Comparison of ENCODE assay signal across 8 mouse cellular contexts in the genomic region with DNA sequence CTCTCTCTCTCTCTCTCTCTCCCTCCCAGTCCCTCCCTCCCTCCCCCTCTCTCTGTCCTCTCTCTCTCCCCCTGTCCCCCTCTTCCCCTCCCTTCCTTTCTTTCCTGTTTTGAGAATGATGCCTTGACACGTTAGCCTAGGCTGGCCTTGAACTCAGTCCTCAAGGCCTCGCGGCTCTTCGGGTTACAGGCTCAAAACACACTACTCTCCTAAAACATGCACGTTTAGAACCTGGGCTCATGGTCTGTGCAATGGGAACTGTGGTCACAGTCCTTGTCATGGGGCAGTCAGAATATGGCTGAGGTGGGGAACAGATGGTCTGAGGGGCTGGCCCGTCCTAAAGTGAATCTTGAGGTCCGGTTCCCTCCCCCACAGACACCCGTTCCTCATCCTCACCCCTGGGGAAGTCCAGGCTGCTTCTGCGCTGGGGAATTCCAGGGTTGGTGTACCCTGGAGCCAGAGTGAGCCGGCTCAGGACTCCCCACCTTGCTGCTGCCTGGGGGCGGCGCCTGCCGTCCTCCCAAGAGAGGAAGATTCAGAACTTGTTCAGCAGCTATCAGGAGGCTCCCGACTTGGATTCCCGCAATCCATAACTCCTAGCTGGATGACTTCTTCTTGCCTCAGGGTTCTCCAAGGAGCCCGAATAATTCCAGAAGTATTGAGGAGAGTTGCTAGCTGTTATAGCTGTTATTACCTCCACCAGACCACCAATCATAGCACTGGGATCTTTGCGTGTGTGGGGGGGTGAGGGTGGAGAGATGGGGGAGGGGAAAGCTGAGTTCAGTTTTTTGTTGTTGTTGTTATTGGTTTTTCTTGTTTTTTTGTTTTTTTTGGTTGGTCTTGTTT. TPM values are rescaled to one million over a fixed set of nuclear protein-coding genes. Genes with fewer than 3 reads are reported as not detected.
DNase-seq lines count a peak whose midpoint lies in the region; ATAC-seq and TF ChIP-seq lines count a peak whose summit lies in the region.

No protein-coding gene starts in this region.

- H3K36me3 ChIP-seq in thymus, adult 2 months (ENCODE audit: control insufficient read depth, insufficient read depth, low read length), result peaks cover 3% of the 10 kb centered on the region; the same call in 1 of the 2 replicates
- H3K36me3 ChIP-seq in kidney, embryonic 15.5 days, result no peaks in the 10 kb centered on the region
- no peaks in the 10 kb centered on the region for H3K36me3 ChIP-seq in stomach, embryonic 14.5 days (ENCODE audit: control insufficient read depth, insufficient read depth, low read length)

- TF ChIP-seq CTCF in thymus, adult 2 months (IDR thresholded peaks at IDR 0.05; ENCODE audit: borderline replicate concordance, control insufficient read depth, extremely low read depth, insufficient read depth, low read length, poor library complexity), result no peak
- no peak for TF ChIP-seq CTCF in cerebellum, adult 2 months (IDR thresholded peaks at IDR 0.05; ENCODE audit: borderline replicate concordance, insufficient read depth, low read depth, low read length)

- peak; percentile 22 for DNase-seq in embryo, embryonic 9.5 days (ENCODE audit: extremely low spot score)
- DNase-seq in embryo, embryonic 10.5 days (ENCODE audit: low spot score), result no peak
- DNase-seq in thymus, adult 2 months, result peak; percentile 27
- DNase-seq in thymus, postnatal 0 days (ENCODE audit: low spot score), result no peak
- no peak for DNase-seq in right cerebral cortex, adult 18-20 months
- no peak for DNase-seq in cerebellum, adult 2 months

- no peak for TF ChIP-seq POLR2A in thymus, adult 2 months (IDR thresholded peaks at IDR 0.05; ENCODE audit: control insufficient read depth, extremely low read depth, insufficient read depth, low read length, poor library complexity)
- TF ChIP-seq POLR2A in cerebellum, adult 2 months (IDR thresholded peaks at IDR 0.05; ENCODE audit: borderline replicate concordance, insufficient read depth, low read length), result no peak

- WGBS in thymus, adult 2 months, result 7% methylated on average over 17 of the region's 17 CpGs
- 4% methylated on average over 17 of the region's 17 CpGs for WGBS in kidney, embryonic 15.5 days
- 4% methylated on average over 17 of the region's 17 CpGs for WGBS in stomach, embryonic 14.5 days
- WGBS in cerebellum, adult 2 months, result 7% methylated on average over 17 of the region's 17 CpGs

- H3K4me3 ChIP-seq in thymus, adult 2 months (ENCODE audit: control insufficient read depth, insufficient read depth, low read length), result peak overlapping the region; percentile 86
- peak overlapping the region; percentile 47 for H3K4me3 ChIP-seq in kidney, embryonic 15.5 days (replicated peaks)
- peak overlapping the region; percentile 40 for H3K4me3 ChIP-seq in stomach, embryonic 14.5 days (ENCODE audit: low read depth, low read length)
- H3K4me3 ChIP-seq in cerebellum, adult 2 months (replicated peaks; ENCODE audit: insufficient read depth, low read depth, low read length), result no peak overlapping the region

- no peak for ATAC-seq in kidney, embryonic 15.5 days (replicated peaks; ENCODE audit: low FRiP score)
- no peak for ATAC-seq in stomach, embryonic 14.5 days (ENCODE audit: insufficient number of reproducible peaks, insufficient read depth, low FRiP score, low read depth)

- peaks cover 31% of the 10 kb centered on the region for H3K4me1 ChIP-seq in thymus, adult 2 months (replicated peaks; ENCODE audit: control insufficient read depth, insufficient read depth, low read length)
- H3K4me1 ChIP-seq in kidney, embryonic 15.5 days, result peaks cover 36% of the 10 kb centered on the region
- peaks cover 14% of the 10 kb centered on the region for H3K4me1 ChIP-seq in stomach, embryonic 14.5 days (ENCODE audit: control insufficient read depth, insufficient read depth, low read length)
- H3K4me1 ChIP-seq in cerebellum, adult 2 months (ENCODE audit: control insufficient read depth, insufficient read depth, low read length), result no peaks in the 10 kb centered on the region

- H3K9ac ChIP-seq in kidney, embryonic 15.5 days, result no peak overlapping the region
- no peak overlapping the region for H3K9ac ChIP-seq in stomach, embryonic 14.5 days (replicated peaks; ENCODE audit: low read depth, low read length)

- H3K4me2 ChIP-seq in kidney, embryonic 15.5 days, result peak overlapping the region; percentile 78
- peak overlapping the region; percentile 59 for H3K4me2 ChIP-seq in stomach, embryonic 14.5 days (replicated peaks; ENCODE audit: low read depth, low read length)

- H3K9me3 ChIP-seq in kidney, embryonic 15.5 days (replicated peaks), result no peaks in the 10 kb centered on the region
- H3K9me3 ChIP-seq in stomach, embryonic 14.5 days (ENCODE audit: control insufficient read depth, low read depth, low read length), result no peaks in the 10 kb centered on the region

- no peaks in the 10 kb centered on the region for H3K27me3 ChIP-seq in thymus, adult 2 months (ENCODE audit: control insufficient read depth, insufficient read depth, low read length)
- H3K27me3 ChIP-seq in kidney, embryonic 15.5 days, result peaks cover 40% of the 10 kb centered on the region
- peaks cover 15% of the 10 kb centered on the region; the same call in 1 of the 2 replicates for H3K27me3 ChIP-seq in stomach, embryonic 14.5 days (ENCODE audit: control insufficient read depth, insufficient read depth, low read length)
- peaks cover 2% of the 10 kb centered on the region; the same call in 1 of the 2 replicates for H3K27me3 ChIP-seq in cerebellum, adult 2 months (ENCODE audit: control insufficient read depth, insufficient read depth, low read length)

- H3K27ac ChIP-seq in thymus, adult 2 months (ENCODE audit: control insufficient read depth, insufficient read depth, low read length), result peak overlapping the region; percentile 21; the same call in 1 of the 2 replicates
- no peak overlapping the region for H3K27ac ChIP-seq in kidney, embryonic 15.5 days
- H3K27ac ChIP-seq in stomach, embryonic 14.5 days (ENCODE audit: low read length), result no peak overlapping the region
- H3K27ac ChIP-seq in cerebellum, adult 2 months (ENCODE audit: insufficient read depth, low read length), result no peak overlapping the region

RNA-seq across cellular contexts. Expression of a gene that starts 0.8 kb away (rescaled TPM):
- 78.1 and 90.8 TPM in 2 replicates for polyA plus RNA-seq in thymus, adult 2 months (2012; rRNA removed)
- polyA plus RNA-seq in thymus, postnatal 0 days (2015; fragmentation: Nextera tagmentation; extraction: Ambion mirVana), result 64.8 and 64.9 TPM in 2 replicates
- polyA plus RNA-seq in kidney, embryonic 15.5 days (2015; fragmentation: Nextera tagmentation; extraction: Ambion mirVana), result 10.8 and 13.7 TPM in 2 replicates
- polyA plus RNA-seq in stomach, embryonic 14.5 days (2014; fragmentation: Nextera tagmentation; extraction: Ambion mirVana), result 10.6 and 12.5 TPM in 2 replicates
- polyA plus RNA-seq in cerebellum, adult 2 months (2012; rRNA removed), result 1.4 and 1.6 TPM in 2 replicates

RNA-seq across cellular contexts. Expression of a gene that starts 12.6 kb away (rescaled TPM):
- polyA plus RNA-seq in thymus, adult 2 months (2012; rRNA removed), result 0.26 and 0.71 TPM in 2 replicates
- polyA plus RNA-seq in thymus, postnatal 0 days (2015; fragmentation: Nextera tagmentation; extraction: Ambion mirVana), result 0.31 and 0.48 TPM in 2 replicates
- polyA plus RNA-seq in kidney, embryonic 15.5 days (2015; fragmentation: Nextera tagmentation; extraction: Ambion mirVana), result 2.0 and 2.7 TPM in 2 replicates
- polyA plus RNA-seq in stomach, embryonic 14.5 days (2014; fragmentation: Nextera tagmentation; extraction: Ambion mirVana), result 0.84 and 1.0 TPM in 2 replicates
- polyA plus RNA-seq in cerebellum, adult 2 months (2012; rRNA removed), result 0.32 and 0.65 TPM in 2 replicates

RNA-seq across cellular contexts. Expression of a gene that starts 14.0 kb away (rescaled TPM):
- polyA plus RNA-seq in thymus, adult 2 months (2012; rRNA removed), result 125 and 140 TPM in 2 replicates
- 116 and 130 TPM in 2 replicates for polyA plus RNA-seq in thymus, postnatal 0 days (2015; fragmentation: Nextera tagmentation; extraction: Ambion mirVana)
- polyA plus RNA-seq in kidney, embryonic 15.5 days (2015; fragmentation: Nextera tagmentation; extraction: Ambion mirVana), result 140 and 143 TPM in 2 replicates
- 136 and 150 TPM in 2 replicates for polyA plus RNA-seq in stomach, embryonic 14.5 days (2014; fragmentation: Nextera tagmentation; extraction: Ambion mirVana)
- polyA plus RNA-seq in cerebellum, adult 2 months (2012; rRNA removed), result 135 and 139 TPM in 2 replicates

RNA-seq across cellular contexts. Expression of a gene that starts 15.3 kb away (rescaled TPM):
- polyA plus RNA-seq in thymus, adult 2 months (2012; rRNA removed), result 0.63 and 1.0 TPM in 2 replicates
- 0.14 and 0.33 TPM in 2 replicates for polyA plus RNA-seq in thymus, postnatal 0 days (2015; fragmentation: Nextera tagmentation; extraction: Ambion mirVana)
- 0.18 and 0.38 TPM in 2 replicates for polyA plus RNA-seq in kidney, embryonic 15.5 days (2015; fragmentation: Nextera tagmentation; extraction: Ambion mirVana)
- 0.18 TPM in 1 of 2 replicates, not detected in the other for polyA plus RNA-seq in stomach, embryonic 14.5 days (2014; fragmentation: Nextera tagmentation; extraction: Ambion mirVana)
- 1.6 and 2.5 TPM in 2 replicates for polyA plus RNA-seq in cerebellum, adult 2 months (2012; rRNA removed)

RNA-seq across cellular contexts. Expression of a gene that starts 40.0 kb away (rescaled TPM):
- polyA plus RNA-seq in thymus, adult 2 months (2012; rRNA removed), result 11.0 and 11.2 TPM in 2 replicates
- 12.1 and 12.7 TPM in 2 replicates for polyA plus RNA-seq in thymus, postnatal 0 days (2015; fragmentation: Nextera tagmentation; extraction: Ambion mirVana)
- polyA plus RNA-seq in kidney, embryonic 15.5 days (2015; fragmentation: Nextera tagmentation; extraction: Ambion mirVana), result 29.8 and 32.7 TPM in 2 replicates
- 48.6 and 52.3 TPM in 2 replicates for polyA plus RNA-seq in stomach, embryonic 14.5 days (2014; fragmentation: Nextera tagmentation; extraction: Ambion mirVana)
- 1.8 and 1.9 TPM in 2 replicates for polyA plus RNA-seq in cerebellum, adult 2 months (2012; rRNA removed)

Comparison
In these comparisons a context has a peak if more than half of its experiments do, and no peak if none do; other contexts are left out.
1. DNase-seq: peak in embryo, embryonic 9.5 days (single experiment) and thymus, adult 2 months (single experiment); none in embryo, embryonic 10.5 days (single experiment), thymus, postnatal 0 days (single experiment), right cerebral cortex, adult 18-20 months (single experiment) and cerebellum, adult 2 months (0 of 2).